Mouse (Mus musculus) adrenal gland, postnatal 10 days (tissue): ENCODE results near the gene Dync1li1. TPM values are rescaled to one million over a fixed set of nuclear protein-coding genes. Genes with fewer than 3 reads are reported as not detected.

ENCODE experiments used
- DNase-seq: peaks from one replicate; pipeline ENCODE4 v3.0.0; 2021; ENCODE audit warnings: mixed read lengths
- total RNA-seq, 2 experiments: library from RNA; stranded (reverse); gene quantifications; 2 replicates each; pipeline ENCODE4 v1.2.3; 2021

The Dync1li1 gene
- total RNA-seq, 2 experiments from 2014 or later: 38.3 to 41.0 TPM

DNA sequence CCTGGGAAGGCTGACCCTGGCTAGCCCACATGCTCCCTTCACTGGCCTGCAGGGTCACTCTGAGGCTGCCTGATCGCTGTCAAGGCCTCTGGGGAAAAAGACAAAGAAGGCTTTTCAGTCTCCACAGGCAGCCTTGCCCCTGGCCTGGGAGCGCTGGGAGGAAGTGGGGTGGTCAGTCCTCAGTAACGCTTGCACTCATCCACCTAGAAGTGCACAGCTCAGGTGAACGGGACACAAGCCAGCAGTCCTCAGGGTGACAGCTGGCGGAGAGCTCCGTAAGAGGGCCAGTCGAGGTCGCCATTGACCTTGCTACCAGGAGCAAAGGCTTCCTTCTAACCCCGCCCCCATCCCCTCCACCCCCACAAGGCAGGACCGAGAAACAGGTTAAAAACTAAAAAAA is 79.5 kb downstream of the Dync1li1 start:
- DNase-seq: no peak

DNA sequence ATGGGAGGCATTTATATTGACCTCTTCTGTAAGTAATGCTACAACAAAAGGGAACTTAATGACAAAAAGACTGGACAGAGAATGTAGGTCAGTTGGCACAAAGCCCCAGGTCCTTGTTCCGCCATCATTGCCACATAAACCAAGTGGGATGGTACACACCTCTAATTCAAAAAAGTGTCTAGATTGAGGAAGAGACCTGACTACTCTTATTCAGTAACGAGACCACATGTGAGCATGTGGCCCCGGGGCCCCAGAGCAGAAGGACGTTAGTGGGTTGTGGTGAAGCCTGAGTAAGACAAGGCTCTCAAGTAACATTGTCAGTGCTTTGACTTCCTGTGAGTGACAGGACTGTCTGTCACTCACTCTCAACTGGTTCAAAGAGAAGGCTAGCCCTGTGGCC is 81.6 kb downstream of the Dync1li1 start:
- DNase-seq: no peak

DNA sequence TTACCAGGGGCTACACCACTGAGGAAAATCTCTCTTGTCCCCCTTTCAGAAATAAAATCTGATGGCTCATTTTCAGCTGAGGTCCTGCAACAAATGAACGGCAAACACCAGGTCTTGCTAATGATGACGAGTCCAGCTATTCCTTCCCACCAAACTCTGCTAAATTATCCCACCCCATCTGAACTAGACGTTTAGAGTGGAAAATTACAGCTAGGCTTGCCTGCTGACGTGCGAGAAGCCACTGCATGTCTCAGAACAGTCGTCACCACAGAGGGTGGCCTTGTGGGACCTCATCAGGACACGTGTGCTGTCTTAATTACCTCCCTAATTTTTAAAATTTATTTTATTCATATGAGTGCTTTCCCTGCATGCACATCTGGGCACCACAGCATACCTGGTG is 83.0 kb downstream of the Dync1li1 start:
- no peak for DNase-seq

Other genes starting within 250 kb of the Dync1li1 start
- under 1 TPM in 1 of 2 experiments, not detected in 1; 0.09 TPM for gene Ccr4, start 183.9 kb upstream of the Dync1li1 start, total RNA-seq
- gene C130032M10Rik, start 173.1 kb upstream of the Dync1li1 start, total RNA-seq: not detected
- gene Trim71, start 124.4 kb upstream of the Dync1li1 start, total RNA-seq: under 1 TPM in 1 of 2 experiments, not detected in 1; 0.09 TPM
- gene Cnot10, start 48.6 kb upstream of the Dync1li1 start, total RNA-seq: 10 to 100 TPM; 36.0 to 39.9 TPM
- 10 to 100 TPM; 59.4 to 61.0 TPM for gene Cmtm6, start 42.3 kb downstream of the Dync1li1 start, total RNA-seq
- gene Cmtm7, start 93.1 kb downstream of the Dync1li1 start, total RNA-seq: 10 to 100 TPM; 32.4 to 32.9 TPM
- gene Cmtm8, start 155.4 kb downstream of the Dync1li1 start, total RNA-seq: 10 to 100 TPM; 12.6 to 17.3 TPM
- gene Gpd1l, start 245.2 kb downstream of the Dync1li1 start, total RNA-seq: 10 to 100 TPM; 25.1 to 30.8 TPM